In genomic region chr3:107504542-107504941, GRCm38 (mm10) we compare ENCODE assay signal across 27 mouse cellular contexts. TPM values are rescaled to one million over a fixed set of nuclear protein-coding genes. Genes with fewer than 3 reads are reported as not detected.
"Had no signal": no experiment of that assay in that cellular context is flagged by ENCODE, and none has a peak within 500 bp of the region (broad histone marks: within the 10 kb centered on the region; RNA-seq: fewer than 3 reads in every experiment).

No protein-coding gene starts in this region.

- ATAC-seq: liver, embryonic 12.5 days; midbrain, embryonic 16.5 days had no signal

- H3K27me3 ChIP-seq: liver, embryonic 12.5 days; neural tube, embryonic 13.5 days had no signal

- DNase-seq: lung, adult 18-20 months; lung, postnatal 10 days; lung, postnatal 36 days; midbrain, embryonic 14.5 days; retina, postnatal 1 day; right cerebral cortex, adult 18-20 months; right cerebral cortex, postnatal 25 days; right cerebral cortex, postnatal 4 days; spleen, adult 18-20 months; thymus, adult 18-20 months; thymus, postnatal 14 days; thymus, postnatal 36 days had no signal

- H3K27ac ChIP-seq: liver, embryonic 12.5 days; liver, embryonic 14.5 days; midbrain, embryonic 10.5 days; neural tube, embryonic 13.5 days; neural tube, embryonic 15.5 days had no signal

- H3K4me2 ChIP-seq: liver, embryonic 12.5 days; neural tube, embryonic 13.5 days; neural tube, embryonic 15.5 days had no signal

- H3K9ac ChIP-seq: liver, embryonic 12.5 days; liver, embryonic 14.5 days; neural tube, embryonic 13.5 days; neural tube, embryonic 15.5 days had no signal

- H3K9me3 ChIP-seq: neural tube, embryonic 13.5 days; neural tube, embryonic 15.5 days had no signal

- H3K4me1 ChIP-seq: liver, embryonic 12.5 days had no signal

- H3K4me3 ChIP-seq: liver, embryonic 12.5 days; midbrain, embryonic 10.5 days; myocyte; neural tube, embryonic 13.5 days; neural tube, embryonic 15.5 days had no signal

- H3K36me3 ChIP-seq: liver, embryonic 12.5 days; neural tube, embryonic 15.5 days had no signal

RNA-seq across cellular contexts. Expression of gene Slc6a17, which starts 13.3 kb away (rescaled TPM):
- total RNA-seq: megakaryocyte, adult 5-6 weeks; megakaryocyte-erythroid progenitor cell, adult 5-6 weeks had no signal

RNA-seq across cellular contexts. Expression of gene Kcnc4, which starts 45.2 kb away (rescaled TPM):
- total RNA-seq: megakaryocyte, adult 5-6 weeks; megakaryocyte-erythroid progenitor cell, adult 5-6 weeks had no signal
- polyA plus RNA-seq: liver, embryonic 12.5 days; liver, embryonic 14.5 days; midbrain, embryonic 10.5 days; myocyte; stomach, embryonic 14.5 days; thymus, postnatal 0 days had no signal

RNA-seq across cellular contexts. Expression of gene Ubl4b, which starts 50.3 kb away (rescaled TPM):
- total RNA-seq: megakaryocyte, adult 5-6 weeks; megakaryocyte-erythroid progenitor cell, adult 5-6 weeks had no signal
- polyA plus RNA-seq: liver, embryonic 12.5 days; liver, embryonic 14.5 days; liver, embryonic 16.5 days; midbrain, embryonic 10.5 days; midbrain, embryonic 14.5 days; midbrain, embryonic 16.5 days; myocyte; neural tube, embryonic 11.5 days; neural tube, embryonic 13.5 days; neural tube, embryonic 15.5 days; small intestine, adult 2 months; stomach, embryonic 14.5 days; stomach, embryonic 16.5 days; thymus, postnatal 0 days had no signal
